ENCODE assay signal across 9 mouse cellular contexts in genomic region chr17:15440067-15440462, GRCm38 (mm10). TPM values are rescaled to one million over a fixed set of nuclear protein-coding genes. Genes with fewer than 3 reads are reported as not detected.
DNase-seq lines count a peak whose midpoint lies in the region; ATAC-seq and TF ChIP-seq lines count a peak whose summit lies in the region.
"Had no signal": no experiment of that assay in that cellular context is flagged by ENCODE, and none has a peak within 500 bp of the region (broad histone marks: within the 10 kb centered on the region; RNA-seq: fewer than 3 reads in every experiment).

No protein-coding gene starts in this region.

- H3K9ac ChIP-seq in embryonic facial prominence, embryonic 11.5 days (replicated peaks; ENCODE audit: low read length): no peak overlapping the region
- 0 out of 2 replicates have a peak overlapping the region, but pooled peaks have one; percentile 22 for H3K9ac ChIP-seq in forebrain, embryonic 16.5 days (replicated peaks; ENCODE audit: low read depth, low read length)

- 60% methylated on average over 8 of the region's 8 CpGs for WGBS in embryonic facial prominence, embryonic 11.5 days
- WGBS in forebrain, embryonic 16.5 days: 57% methylated on average over 8 of the region's 8 CpGs

- no peaks in the 10 kb centered on the region for H3K36me3 ChIP-seq in embryonic facial prominence, embryonic 11.5 days (replicated peaks; ENCODE audit: control insufficient read depth, insufficient read depth, low read depth, low read length)
- H3K36me3 ChIP-seq in forebrain, embryonic 16.5 days (ENCODE audit: control insufficient read depth, insufficient read depth): no peaks in the 10 kb centered on the region
- H3K36me3 ChIP-seq in megakaryocyte, embryonic 14.5 days (replicated peaks; ENCODE audit: low read length): no peaks in the 10 kb centered on the region

- peaks cover 3% of the 10 kb centered on the region for H3K4me1 ChIP-seq in embryonic facial prominence, embryonic 11.5 days (ENCODE audit: control insufficient read depth, insufficient read depth, low read length)
- H3K4me1 ChIP-seq in forebrain, embryonic 16.5 days (replicated peaks; ENCODE audit: control insufficient read depth, insufficient read depth, low read length): peaks cover 18% of the 10 kb centered on the region
- peaks cover 40% of the 10 kb centered on the region for H3K4me1 ChIP-seq in megakaryocyte, embryonic 14.5 days

- TF ChIP-seq CTCF in layer of hippocampus, adult 2 months (conservative IDR thresholded peaks at IDR 0.05): no peak

- ATAC-seq in embryonic facial prominence, embryonic 11.5 days (replicated peaks; ENCODE audit: insufficient number of reproducible peaks, low FRiP score, low TSS enrichment, low read depth): no peak
- no peak for ATAC-seq in forebrain, embryonic 16.5 days

- no peaks in the 10 kb centered on the region for H3K9me3 ChIP-seq in embryonic facial prominence, embryonic 11.5 days (replicated peaks; ENCODE audit: control insufficient read depth, low read length)
- H3K9me3 ChIP-seq in forebrain, embryonic 16.5 days (ENCODE audit: control insufficient read depth, low read length): no peaks in the 10 kb centered on the region
- H3K9me3 ChIP-seq in megakaryocyte, embryonic 14.5 days: no peaks in the 10 kb centered on the region

- H3K27ac ChIP-seq in layer of hippocampus, adult 2 months: peak overlapping the region; percentile 57; the same call in 1 of the 2 replicates
- peak overlapping the region; percentile 44; the same call in 1 of the 2 replicates for H3K27ac ChIP-seq in embryonic facial prominence, embryonic 11.5 days (replicated peaks; ENCODE audit: low read depth, low read length)
- peak overlapping the region; percentile 44; the same call in 1 of the 2 replicates for H3K27ac ChIP-seq in forebrain, embryonic 16.5 days (ENCODE audit: low read length)

- peak overlapping the region; percentile 11; the same call in 1 of the 2 replicates for H3K4me2 ChIP-seq in embryonic facial prominence, embryonic 11.5 days (ENCODE audit: low read depth, low read length)
- H3K4me2 ChIP-seq in forebrain, embryonic 16.5 days (ENCODE audit: low read length): no peak overlapping the region; the same call in 1 of the 2 replicates

- H3K27me3 ChIP-seq in embryonic facial prominence, embryonic 11.5 days (ENCODE audit: control insufficient read depth, insufficient read depth, low read length): no peaks in the 10 kb centered on the region
- no peaks in the 10 kb centered on the region for H3K27me3 ChIP-seq in forebrain, embryonic 16.5 days (replicated peaks; ENCODE audit: control insufficient read depth, insufficient read depth, low read length)
- peaks cover 12% of the 10 kb centered on the region for H3K27me3 ChIP-seq in megakaryocyte, embryonic 14.5 days (replicated peaks)

- no peak overlapping the region for H3K4me3 ChIP-seq in layer of hippocampus, adult 2 months
- H3K4me3 ChIP-seq in embryonic facial prominence, embryonic 11.5 days (ENCODE audit: low read depth, low read length): no peak overlapping the region
- H3K4me3 ChIP-seq in forebrain, embryonic 16.5 days (replicated peaks; ENCODE audit: low read length): no peak overlapping the region
- H3K4me3 ChIP-seq in megakaryocyte, embryonic 14.5 days (replicated peaks): peak overlapping the region; percentile 73
- H3K4me3 ChIP-seq: erythroblast, embryonic 14.5 days had no signal

- no peak for DNase-seq in layer of hippocampus, adult 2 months (ENCODE audit: low spot score in 2 of 2)
- no peak for DNase-seq in layer of hippocampus, adult 11-12 months (ENCODE audit: low spot score)
- no peak for DNase-seq in embryonic facial prominence, embryonic 11.5 days (ENCODE audit: low spot score)
- no peak for DNase-seq in frontal cortex, adult 2 months (ENCODE audit: extremely low spot score in 1 of 2, low spot score in 1 of 2)
- no peak for DNase-seq in ovary, postnatal 10 days (ENCODE audit: low spot score)
- DNase-seq in B cell, adult 2 months: no peak

RNA-seq across cellular contexts. Expression of gene Fam120b, which starts 44.1 kb away (rescaled TPM):
- 10 to 100 TPM; 49.0 to 49.2 TPM for total RNA-seq in layer of hippocampus, adult 2 months (2021)
- 30.2 and 30.6 TPM in 2 replicates for polyA plus RNA-seq in embryonic facial prominence, embryonic 11.5 days (2014; fragmentation: Nextera tagmentation; extraction: Ambion mirVana)
- polyA plus RNA-seq in forebrain, embryonic 16.5 days (2015; fragmentation: Nextera tagmentation; extraction: Ambion mirVana): 52.8 and 52.9 TPM in 2 replicates
- polyA plus RNA-seq in megakaryocyte, embryonic 14.5 days (2012; ENCODE audit: insufficient read depth, low replicate concordance): 1.4 and 1.5 TPM in 2 replicates
- polyA plus RNA-seq in frontal cortex, adult 2 months (2012; rRNA removed): 31.3 and 31.4 TPM in 2 replicates

RNA-seq across cellular contexts. Expression of gene Psmb1, which starts 59.5 kb away (rescaled TPM):
- 100 to 1,000 TPM; 122 to 130 TPM for total RNA-seq in layer of hippocampus, adult 2 months (2021)
- 283 and 286 TPM in 2 replicates for polyA plus RNA-seq in embryonic facial prominence, embryonic 11.5 days (2014; fragmentation: Nextera tagmentation; extraction: Ambion mirVana)
- polyA plus RNA-seq in forebrain, embryonic 16.5 days (2015; fragmentation: Nextera tagmentation; extraction: Ambion mirVana): 231 and 234 TPM in 2 replicates
- 9.4 and 35.6 TPM in 2 replicates for polyA plus RNA-seq in megakaryocyte, embryonic 14.5 days (2012; ENCODE audit: insufficient read depth, low replicate concordance)
- 161 and 162 TPM in 2 replicates for polyA plus RNA-seq in frontal cortex, adult 2 months (2012; rRNA removed)

RNA-seq across cellular contexts. Expression of gene Tbp, which starts 59.6 kb away (rescaled TPM):
- total RNA-seq in layer of hippocampus, adult 2 months (2021): 10 to 100 TPM; 29.1 to 29.6 TPM
- 64.0 and 68.1 TPM in 2 replicates for polyA plus RNA-seq in embryonic facial prominence, embryonic 11.5 days (2014; fragmentation: Nextera tagmentation; extraction: Ambion mirVana)
- 71.1 and 72.1 TPM in 2 replicates for polyA plus RNA-seq in forebrain, embryonic 16.5 days (2015; fragmentation: Nextera tagmentation; extraction: Ambion mirVana)
- 0.92 and 1.4 TPM in 2 replicates for polyA plus RNA-seq in megakaryocyte, embryonic 14.5 days (2012; ENCODE audit: insufficient read depth, low replicate concordance)
- polyA plus RNA-seq in frontal cortex, adult 2 months (2012; rRNA removed): 49.3 and 49.5 TPM in 2 replicates

Comparison
In these comparisons a context has a peak if more than half of its experiments do, and no peak if none do; other contexts are left out.
1. RNA of gene Fam120b, which starts 44.1 kb away (polyA plus RNA-seq): 52.8 to 52.9 TPM in forebrain, embryonic 16.5 days, 31.3 to 31.4 TPM in frontal cortex, adult 2 months and 30.2 to 30.6 TPM in embryonic facial prominence, embryonic 11.5 days; 1.4 to 1.5 TPM in megakaryocyte, embryonic 14.5 days; every median in the first group is over 10 times any median in the second.
2. RNA of gene Tbp, which starts 59.6 kb away (polyA plus RNA-seq): 71.1 to 72.1 TPM in forebrain, embryonic 16.5 days, 64.0 to 68.1 TPM in embryonic facial prominence, embryonic 11.5 days and 49.3 to 49.5 TPM in frontal cortex, adult 2 months; 0.92 to 1.4 TPM in megakaryocyte, embryonic 14.5 days; every median in the first group is over 10 times any median in the second.
3. Peak in every context shown above with its lines, with median percentiles within 50 percentile points of each other: H3K27ac ChIP-seq.